Mouse (Mus musculus) MEL-GATA-1-ER (cell line): Measurements from ENCODE around the gene Rps7.
A peak's percentile ranks its signal among the peaks of the same experiment; 100 is the strongest.

Experiments used
- DNase-seq: peaks from one replicate; pipeline ENCODE4 v3.0.0-alpha.2; 2012; ENCODE audit warnings: low read depth; ENCODE audit errors: extremely low read depth

Rps7 gene

GRCm38 (mm10) chr12:28635535-28636476 is at the start of gene Rps7:
Rps7 (minus strand) TSS chr12:28635953.
- DNase-seq, result peak; percentile 86

DNA sequence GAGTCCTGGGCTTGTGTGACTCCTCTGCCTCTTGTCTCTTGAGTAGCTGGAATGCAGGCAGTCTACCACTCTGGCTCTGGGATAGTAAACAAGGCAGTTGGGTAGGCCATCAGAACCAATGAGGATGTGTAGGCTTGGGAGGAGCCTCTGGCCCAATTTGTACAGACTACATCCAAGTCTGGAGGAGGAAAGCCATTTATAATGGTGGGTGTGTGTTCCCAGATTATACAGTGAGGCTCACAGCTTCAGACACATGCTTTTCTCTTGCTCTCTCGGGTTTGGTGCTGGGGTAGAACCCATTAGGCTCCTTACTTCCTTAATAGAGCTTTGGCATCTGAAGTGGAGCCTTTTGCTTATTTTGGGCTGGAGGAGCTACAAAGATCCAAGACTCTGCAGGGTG is 48.9 kb upstream of the Rps7 start:
- DNase-seq, result no peak

DNA sequence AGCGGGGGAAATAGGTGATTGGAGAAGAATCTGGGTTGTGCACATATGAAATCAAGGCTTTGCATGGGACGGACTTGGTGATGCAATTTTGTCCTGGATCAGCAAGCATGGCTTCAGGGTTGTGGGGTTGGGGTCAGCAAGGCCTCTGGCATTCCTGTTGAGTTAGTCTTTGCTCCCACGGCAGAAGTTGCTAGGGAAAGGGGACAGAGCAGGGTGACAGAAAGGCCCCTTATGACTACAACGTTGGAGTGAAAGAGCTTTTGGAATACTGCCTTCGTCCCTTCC is 40.1 kb upstream of the Rps7 start:
- no peak for DNase-seq

DNA sequence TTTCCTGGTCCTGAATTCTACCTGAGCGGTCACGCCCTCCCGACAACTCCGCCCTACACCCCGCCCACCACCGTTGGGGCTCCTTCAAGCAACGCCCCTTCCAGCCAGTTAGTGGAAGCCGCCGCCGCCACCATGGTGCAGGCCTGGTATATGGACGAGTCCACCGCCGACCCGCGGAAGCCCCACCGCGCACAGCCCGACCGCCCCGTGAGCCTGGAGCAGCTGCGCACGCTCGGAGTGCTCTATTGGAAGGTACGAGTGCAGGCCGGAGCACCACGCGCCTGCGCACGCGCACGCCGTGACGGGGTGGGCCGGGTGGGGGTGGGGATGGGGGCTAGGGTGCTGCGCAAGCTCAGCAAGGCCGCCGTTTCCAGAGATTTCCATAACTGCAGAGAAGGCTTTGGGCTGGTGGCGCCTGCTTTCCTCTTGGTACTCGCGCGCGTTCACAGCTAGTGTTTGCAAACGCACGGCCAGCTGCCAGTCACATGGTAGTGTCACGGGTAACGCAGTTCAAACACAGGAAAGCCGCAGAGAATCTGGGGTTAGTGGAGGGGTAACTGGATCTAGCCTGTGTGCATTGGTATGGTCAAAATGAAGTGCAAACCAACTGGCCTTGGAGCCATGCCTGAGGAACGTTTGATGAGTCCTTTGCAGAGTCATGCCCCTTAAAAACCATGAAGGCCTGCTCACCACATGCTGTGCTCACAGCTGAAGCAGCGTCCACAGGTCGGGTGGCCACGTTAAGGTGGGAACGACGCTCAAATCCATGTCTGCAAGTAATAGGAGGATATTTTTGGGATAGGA is 39.6 kb upstream of the Rps7 start, which contains the start of gene Adi1:
Gene Adi1 (plus strand): TSS at position 111 of the 804 bp plus-strand sequence.
- DNase-seq, result peak; percentile 33

GRCm38 (mm10) chr12:28674038-28674720 is 38.4 kb upstream of the Rps7 start:
- peak; percentile 28 for DNase-seq

- no peak for DNase-seq
Observed at GRCm38 (mm10) chr12:28667287-28667686, 31.5 kb upstream of the Rps7 start.

GRCm38 (mm10) chr12:28666734-28667133 is 31.0 kb upstream of the Rps7 start:
- DNase-seq, result no peak

DNA sequence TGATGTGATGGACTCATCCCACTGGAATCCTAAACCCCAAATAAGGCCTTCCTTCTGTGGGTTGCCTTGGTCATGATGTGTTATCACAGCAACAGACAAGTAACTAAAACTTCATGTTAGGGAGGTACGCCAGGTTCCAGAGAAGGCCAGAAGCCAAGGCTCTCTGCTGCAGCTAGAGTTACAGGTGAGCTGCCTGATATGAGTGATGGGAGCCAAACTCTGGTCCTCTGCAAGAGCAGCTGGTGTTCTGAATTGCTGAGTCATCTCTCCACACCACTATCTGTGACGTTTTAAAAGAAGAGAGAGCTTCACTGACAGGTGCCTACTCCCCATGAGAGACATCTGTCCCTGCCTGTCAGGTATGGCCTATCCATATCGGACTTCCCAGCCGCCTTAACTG is 26.9 kb upstream of the Rps7 start:
- DNase-seq, result no peak

DNA sequence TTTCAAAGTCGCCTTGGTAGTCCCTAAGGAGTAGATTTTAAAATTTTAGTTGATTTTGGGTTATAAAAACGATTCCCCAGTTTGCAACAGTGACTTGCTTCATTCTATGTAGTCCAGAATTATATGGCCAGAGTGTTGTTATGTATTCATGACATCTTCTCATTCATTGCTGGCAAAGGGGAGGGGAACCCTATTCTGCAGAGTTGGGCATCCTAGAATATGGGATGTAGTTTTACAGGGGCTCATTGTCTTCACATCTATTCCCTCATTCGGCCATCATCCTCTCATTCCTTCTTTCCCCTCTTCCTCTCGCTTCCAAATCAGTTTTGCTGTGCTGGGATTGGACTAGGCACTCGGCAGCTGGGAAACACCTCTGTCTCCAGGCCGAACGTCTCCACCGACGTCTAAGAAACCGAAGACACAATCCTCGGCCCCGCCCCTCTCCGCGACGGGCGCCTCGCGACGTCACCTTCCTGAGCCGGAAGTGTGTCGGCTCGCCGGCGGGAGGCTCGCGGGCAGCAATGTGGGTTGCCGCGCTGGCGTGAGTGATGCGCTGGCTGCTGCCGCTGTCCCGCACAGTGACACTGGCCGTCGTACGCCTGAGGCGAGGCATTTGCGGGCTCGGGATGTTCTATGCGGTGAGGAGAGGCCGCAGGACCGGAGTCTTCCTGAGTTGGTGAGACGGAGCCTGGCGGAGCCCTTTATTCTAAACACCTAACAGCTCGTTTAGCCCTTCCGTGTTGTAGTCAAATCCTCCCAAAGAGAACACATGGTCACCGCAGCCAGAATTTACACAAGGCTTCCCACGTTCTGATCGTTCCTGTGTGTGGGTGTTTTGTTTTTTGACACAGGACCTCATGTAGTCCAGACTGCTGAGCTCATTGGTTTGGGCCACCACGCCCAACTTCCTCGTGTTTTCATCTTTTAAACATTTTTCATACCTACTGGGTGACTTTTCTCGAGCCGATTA is 13.7 kb upstream of the Rps7 start, which contains the start of gene Rnaseh1:
Gene Rnaseh1 (plus strand): TSS at position 462 of the 970 bp plus-strand sequence.
- peak; percentile 71 for DNase-seq

GRCm38 (mm10) chr12:28638778-28639177 is 3.0 kb upstream of the Rps7 start:
- no peak for DNase-seq

DNA sequence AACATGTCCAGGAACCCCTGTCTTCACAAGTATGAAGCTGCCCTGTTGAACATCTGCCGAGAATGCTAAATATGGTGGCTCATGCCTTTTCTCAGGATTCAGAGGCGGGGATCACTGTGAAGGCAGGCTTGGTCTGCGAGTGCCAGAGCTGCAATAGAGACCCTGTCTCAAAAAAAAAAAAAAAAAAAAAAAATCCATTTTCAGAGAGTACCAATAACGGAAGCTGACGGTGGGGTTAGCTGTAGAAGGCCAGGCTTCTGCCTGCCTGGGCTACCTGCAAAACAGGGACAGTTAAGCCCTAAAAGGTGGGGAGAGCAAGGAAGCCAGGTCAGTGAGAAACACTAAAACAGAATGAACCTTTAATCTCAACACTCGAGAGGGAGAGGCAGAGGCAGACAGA is 790 bp upstream of the Rps7 start:
- no peak for DNase-seq

DNA sequence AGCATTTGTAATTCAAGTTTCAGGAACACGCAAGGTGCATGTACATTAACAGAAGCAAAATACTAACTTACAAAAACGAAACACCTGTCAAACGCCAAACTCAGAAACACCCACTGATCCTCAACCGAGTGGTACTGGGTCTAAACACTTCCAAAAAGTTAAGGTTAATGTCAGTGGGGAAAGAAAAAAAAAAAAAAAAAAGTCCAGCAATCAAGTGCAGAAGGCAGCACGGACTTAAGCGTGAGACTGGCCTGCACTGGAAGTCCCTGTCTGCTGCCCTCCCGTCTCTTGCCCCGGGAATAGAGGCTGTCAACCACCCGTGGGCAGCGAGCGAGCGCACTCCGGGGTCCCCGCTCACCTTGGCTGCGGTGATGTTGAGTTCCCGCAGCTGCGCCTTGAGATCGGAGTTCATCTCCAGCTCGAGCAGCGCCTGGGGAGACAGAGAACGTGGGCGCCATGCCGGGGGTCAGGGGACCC is 657 bp downstream of the Rps7 start:
- DNase-seq, result no peak

DNA sequence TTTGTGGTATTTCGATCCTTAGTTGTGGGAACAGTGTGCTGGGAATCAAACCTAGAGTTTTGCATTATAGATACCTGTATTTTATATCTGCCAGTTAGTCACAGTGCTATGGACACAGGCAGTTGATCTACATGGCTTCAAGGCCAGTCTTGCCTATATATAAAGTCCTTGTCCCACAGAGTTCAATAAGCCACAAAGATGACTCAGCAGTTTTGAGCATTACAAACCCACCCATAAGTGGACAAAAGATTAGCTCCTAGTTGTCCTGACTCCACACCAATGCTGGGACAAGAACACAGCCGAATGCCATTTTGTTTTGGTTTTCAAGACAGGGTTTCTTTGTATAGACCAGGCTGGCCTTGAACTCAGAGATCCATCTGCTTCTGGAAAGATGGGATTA is 7.3 kb downstream of the Rps7 start:
- no peak for DNase-seq

DNA sequence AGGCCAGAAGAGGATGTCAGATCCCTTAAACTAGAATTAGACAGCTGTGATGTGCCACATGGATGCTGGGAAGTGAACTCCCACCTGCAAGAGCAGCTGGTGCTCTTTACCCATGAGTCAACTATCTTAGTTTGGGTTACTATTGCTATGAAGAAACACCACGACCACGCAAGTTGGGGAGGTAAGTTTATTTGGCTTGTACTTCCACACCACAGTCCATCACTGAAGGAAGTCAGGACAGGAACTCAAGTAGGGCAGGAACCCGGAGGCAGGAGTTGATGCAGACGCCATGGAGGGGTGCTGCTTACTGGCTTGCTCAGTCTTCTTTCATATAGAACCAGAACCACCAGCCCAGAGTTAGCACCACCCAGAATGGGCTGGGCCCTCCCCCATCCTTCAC is 8.7 kb downstream of the Rps7 start:
- no peak for DNase-seq

GRCm38 (mm10) chr12:28625407-28625806 is 10.3 kb downstream of the Rps7 start:
- no peak for DNase-seq

DNA sequence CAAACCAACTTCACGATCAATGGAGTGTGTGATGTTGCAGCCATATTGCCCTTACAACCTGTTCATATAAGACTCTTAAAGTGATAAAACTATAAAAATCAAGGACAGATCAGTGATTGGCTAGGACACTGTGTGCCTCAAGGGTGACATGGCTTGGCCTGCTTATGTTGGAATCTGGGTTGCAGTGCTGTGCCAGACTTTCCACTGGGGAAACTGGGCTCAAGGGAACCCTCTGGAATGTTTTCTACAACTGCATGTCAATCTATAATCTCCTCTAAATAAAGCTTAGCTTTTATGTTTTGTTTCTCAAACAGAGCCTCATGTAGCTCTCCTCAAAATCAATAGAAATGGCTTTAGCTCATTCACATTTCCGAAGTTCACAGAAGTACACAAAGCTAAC is 11.5 kb downstream of the Rps7 start:
- no peak for DNase-seq

- no peak for DNase-seq
Observed at GRCm38 (mm10) chr12:28623195-28623594, 12.6 kb downstream of the Rps7 start, which contains the start of gene Colec11. Colec11 (minus strand) TSS chr12:28623377.

DNA sequence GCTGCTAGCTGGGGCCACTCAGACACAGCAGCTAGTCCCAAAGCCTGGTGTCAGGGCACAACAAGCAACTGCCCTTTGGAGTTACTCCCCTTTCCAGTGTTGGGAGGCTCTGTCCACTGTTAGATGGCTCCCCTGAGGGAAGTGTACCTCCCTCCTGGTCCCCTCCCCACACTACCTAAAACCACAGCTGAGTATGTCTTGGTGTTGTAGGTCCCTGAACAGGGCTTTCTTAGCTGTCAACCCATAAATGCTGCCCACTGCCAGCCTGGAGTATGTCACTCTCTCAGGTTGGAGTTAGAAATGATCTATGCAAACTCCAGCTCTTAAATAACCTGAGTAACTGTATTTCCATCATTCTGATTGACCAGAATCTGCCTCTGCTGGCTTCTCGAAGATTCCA is 13.1 kb downstream of the Rps7 start:
- DNase-seq, result no peak

DNA sequence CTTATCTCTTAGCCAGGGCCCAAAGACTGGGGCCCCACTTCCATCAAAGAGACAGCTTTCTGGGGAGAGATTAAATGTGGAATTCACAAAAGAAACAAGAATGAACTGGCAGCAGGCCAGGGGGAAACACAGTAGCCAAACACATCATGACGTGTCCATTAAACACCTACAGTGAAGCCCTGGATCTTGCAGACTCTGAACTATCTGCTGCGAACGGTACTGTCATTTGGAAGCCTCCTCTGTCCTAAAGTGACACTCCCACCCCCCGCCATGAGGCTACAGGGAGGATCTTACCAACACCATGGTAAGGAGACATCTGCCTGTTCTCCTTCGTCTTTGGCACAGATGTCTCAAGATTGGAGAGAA is 13.6 kb downstream of the Rps7 start:
- no peak for DNase-seq

DNA sequence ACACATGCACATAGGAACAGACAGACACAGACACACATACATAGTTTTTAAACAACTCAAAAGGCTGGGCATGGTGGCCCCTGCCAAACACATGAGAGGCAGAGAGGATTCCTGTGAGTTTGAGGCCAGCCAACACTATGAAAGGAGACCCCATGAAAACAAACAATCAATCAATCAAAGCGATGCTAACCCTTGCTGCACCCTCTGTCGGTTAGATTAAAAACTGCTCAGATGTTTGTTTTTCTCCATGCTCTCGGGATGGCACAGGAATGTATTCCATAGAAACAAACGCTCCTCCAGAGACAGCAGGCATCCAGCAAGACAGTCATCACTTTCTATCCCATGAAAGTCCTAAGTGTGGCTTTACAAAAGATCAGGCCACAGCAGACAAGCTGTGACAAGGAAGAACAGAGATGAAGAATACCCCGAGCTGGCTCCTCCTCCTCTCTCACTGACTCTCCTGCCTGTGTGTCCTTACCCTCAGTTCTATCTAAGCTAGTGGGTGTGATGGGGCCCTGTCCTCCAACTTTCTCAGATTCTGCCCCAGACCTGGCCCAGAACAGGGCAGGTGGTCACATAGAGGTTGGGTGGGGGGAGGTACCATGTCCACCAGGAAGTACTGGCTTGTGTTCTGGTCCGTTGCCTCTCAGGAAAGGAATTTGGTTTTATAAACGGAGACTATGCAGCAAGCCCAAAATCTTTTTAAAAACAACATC is 14.1 kb downstream of the Rps7 start:
- no peak for DNase-seq
